Mouse (Mus musculus) hindbrain, embryonic 16.5 days (tissue): ENCODE data around the gene Map4k4. TPM values are rescaled to one million over a fixed set of nuclear protein-coding genes. Genes with fewer than 3 reads are reported as not detected.

Source experiments
- ATAC-seq: fragments of 200-750 bp; cut with Nextera tagmentation; 2 replicates; pipeline ENCODE4 v1.8.0; 2017; ENCODE audit warnings: moderate TSS enrichment, moderate library complexity
- H3K27ac ChIP-seq: fragments of 300-500 bp; sonication (generic); 2 replicates; pipeline ENCODE4 v1.5.1; 2014; ENCODE audit warnings: low read depth, mild to moderate bottlenecking, control low read depth, low read length, moderate library complexity
- H3K27me3 ChIP-seq: fragments of 300-500 bp; sonication (generic); replicated peaks from 2 replicates; pipeline ENCODE4 v1.6.1; 2014; ENCODE audit warnings: low read length; ENCODE audit not compliant: control insufficient read depth, insufficient read depth
- H3K36me3 ChIP-seq: fragments of 300-500 bp; sonication (generic); 2 replicates; pipeline ENCODE4 v1.6.1; 2014; ENCODE audit warnings: mild to moderate bottlenecking, low read length, moderate library complexity, mixed read lengths; ENCODE audit not compliant: control insufficient read depth, insufficient read depth
- H3K4me1 ChIP-seq: fragments of 300-500 bp; sonication (generic); 2 replicates; pipeline ENCODE4 v1.6.1; 2014; ENCODE audit warnings: low read depth, low read length; ENCODE audit not compliant: control insufficient read depth, insufficient read depth
- H3K4me2 ChIP-seq: fragments of 300-500 bp; sonication (generic); 2 replicates; pipeline ENCODE4 v1.6.1; 2014; ENCODE audit warnings: mild to moderate bottlenecking, low read length, control low read depth, moderate library complexity
- H3K4me3 ChIP-seq: fragments of 300-500 bp; sonication (generic); 2 replicates; pipeline ENCODE4 v1.5.1; 2014; ENCODE audit warnings: mild to moderate bottlenecking, low read length, control low read depth, moderate library complexity
- H3K9ac ChIP-seq: fragments of 300-500 bp; sonication (generic); 2 replicates; pipeline ENCODE4 v1.6.1; 2014; ENCODE audit warnings: low read depth, mild to moderate bottlenecking, control low read depth, low read length, moderate library complexity
- H3K9me3 ChIP-seq: fragments of 300-500 bp; sonication (generic); 2 replicates; pipeline ENCODE4 v1.6.1; 2014; ENCODE audit warnings: mild to moderate bottlenecking, low read length, moderate library complexity; ENCODE audit not compliant: control insufficient read depth
- WGBS: fragments of 180-500 bp; shearing (Covaris S2); extraction: QIAGEN DNeasy Blood & Tissue Kit; methylation state at CpG from one replicate; pipeline ENCODE4 v1.1.7; 2014; 5-methylcytosine and 5-hydroxymethylcytosine counted together
- polyA plus RNA-seq: library from polyadenylated mRNA; unstranded; fragments of >200 nt; fragmentation: Nextera tagmentation; extraction: Ambion mirVana; gene quantifications from 2 replicates; pipeline ENCODE4 v1.2.1, GENCODE M21; 2015

The Map4k4 gene
- polyA plus RNA-seq, 1 experiment from 2014 or later: 21.7 TPM

GRCm38 (mm10) chr1:39923395-39924337 lies 23.0 kb downstream of the Map4k4 start:
- Histone ChIP-seq H3K4me3 (no peak overlapping the region), H3K36me3 (no peaks in the 10 kb centered on the region), H3K4me2 (no peak overlapping the region), H3K9me3 (no peaks in the 10 kb centered on the region), H3K27me3 (no peaks in the 10 kb centered on the region), H3K9ac (no peak overlapping the region), H3K27ac (0 out of 2 replicates have a peak overlapping the region, but pooled peaks have one; percentile 39), H3K4me1 (peaks cover 29% of the 10 kb centered on the region)
- WGBS: 28% methylated on average over 15 of the region's 15 CpGs
- ATAC-seq: peak; percentile 16

GRCm38 (mm10) chr1:39931055-39931454 lies 30.3 kb downstream of the Map4k4 start:
- no peak overlapping the region for H3K27ac ChIP-seq
- no peaks in the 10 kb centered on the region for H3K27me3 ChIP-seq
- no peaks in the 10 kb centered on the region for H3K9me3 ChIP-seq
- peak; percentile 31; the same call in 1 of the 2 replicates for ATAC-seq
- no peaks in the 10 kb centered on the region for H3K36me3 ChIP-seq
- H3K4me3 ChIP-seq: no peak overlapping the region
- H3K4me1 ChIP-seq: peaks cover 76% of the 10 kb centered on the region
- 47% methylated on average over 7 of the region's 7 CpGs for WGBS
- H3K9ac ChIP-seq: no peak overlapping the region; the same call in 1 of the 2 replicates
- H3K4me2 ChIP-seq: no peak overlapping the region

DNA sequence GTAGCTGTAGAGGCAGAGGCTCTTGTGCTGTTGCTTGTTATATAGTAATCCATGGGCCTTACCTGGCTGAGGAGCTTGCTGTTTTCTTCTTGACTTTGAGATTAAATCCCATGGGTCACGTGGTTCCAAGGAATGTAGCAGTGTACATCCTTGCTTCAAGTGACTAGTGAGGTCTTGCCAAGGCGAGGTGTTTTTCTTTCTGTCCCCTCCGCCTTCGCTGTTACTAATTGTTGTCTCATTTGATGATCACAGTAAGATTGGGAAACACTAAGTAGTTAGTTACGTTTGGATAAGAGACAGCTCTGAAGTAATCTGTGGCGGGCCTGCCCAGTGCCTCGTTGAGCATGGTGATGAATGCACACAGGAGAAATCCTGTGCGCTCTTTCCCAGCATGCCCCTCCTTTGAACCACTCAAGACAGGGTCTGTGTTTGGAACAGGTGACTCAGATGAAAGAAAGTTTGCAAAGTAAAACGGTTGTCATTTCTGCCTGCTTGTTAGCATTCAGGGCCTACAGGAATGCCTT lies 31.6 kb downstream of the Map4k4 start:
- no peak overlapping the region for H3K4me3 ChIP-seq
- H3K27me3 ChIP-seq: no peaks in the 10 kb centered on the region
- no peak overlapping the region for H3K27ac ChIP-seq
- no peaks in the 10 kb centered on the region for H3K36me3 ChIP-seq
- no peaks in the 10 kb centered on the region for H3K9me3 ChIP-seq
- H3K4me1 ChIP-seq: peaks cover 84% of the 10 kb centered on the region
- H3K9ac ChIP-seq: no peak overlapping the region
- no peak overlapping the region for H3K4me2 ChIP-seq
- 53% methylated on average over 9 of the region's 9 CpGs for WGBS
- no peak for ATAC-seq

DNA sequence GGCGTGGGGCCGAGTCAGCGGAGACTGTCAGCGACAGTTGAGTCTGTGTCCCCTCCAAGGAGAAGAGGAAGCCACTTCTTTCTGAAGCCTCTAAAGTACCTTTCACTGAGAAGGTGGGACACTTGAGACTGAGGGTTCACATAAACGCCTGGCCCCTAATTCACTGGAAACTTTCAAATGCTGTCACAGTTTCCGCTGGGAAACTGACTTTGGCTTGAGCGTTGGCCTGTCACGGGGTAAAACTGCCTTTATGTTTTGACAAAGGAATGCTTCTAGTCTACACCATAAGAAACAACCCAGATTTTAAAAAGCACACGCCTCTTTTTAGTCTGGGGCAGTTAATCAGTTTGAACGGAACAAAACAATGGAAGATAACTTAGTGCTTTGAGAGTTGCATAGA lies 32.2 kb downstream of the Map4k4 start:
- ATAC-seq: no peak
- Histone ChIP-seq H3K27ac (peak overlapping the region; percentile 45), H3K4me2 (no peak overlapping the region), H3K36me3 (no peaks in the 10 kb centered on the region), H3K9ac (no peak overlapping the region), H3K4me1 (peaks cover 83% of the 10 kb centered on the region), H3K9me3 (no peaks in the 10 kb centered on the region), H3K27me3 (no peaks in the 10 kb centered on the region), H3K4me3 (no peak overlapping the region)
- 45% methylated on average over 10 of the region's 10 CpGs for WGBS

DNA sequence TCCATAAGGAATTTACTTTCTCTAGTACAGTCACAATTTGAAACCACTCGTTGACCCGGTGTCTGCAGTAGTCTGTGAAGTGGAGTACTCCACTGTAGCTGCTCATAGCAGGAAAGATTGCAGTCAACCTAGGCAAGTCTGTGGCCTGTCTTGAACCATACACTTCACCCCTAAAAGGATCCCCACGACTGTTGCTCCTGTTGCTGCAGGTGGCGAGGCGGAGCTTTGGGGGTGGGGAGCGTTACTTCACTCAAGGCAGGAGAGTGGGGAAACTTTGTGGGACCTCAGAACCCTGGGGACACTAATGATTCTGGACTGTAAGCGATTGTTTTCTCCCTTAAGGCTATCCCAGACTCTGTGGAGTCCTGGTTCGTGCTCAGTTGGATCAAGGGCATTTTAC lies 34.2 kb downstream of the Map4k4 start:
- ATAC-seq: no peak
- Histone ChIP-seq H3K9ac (0 out of 2 replicates have a peak overlapping the region, but pooled peaks have one; percentile 9), H3K27me3 (no peaks in the 10 kb centered on the region), H3K27ac (no peak overlapping the region), H3K36me3 (no peaks in the 10 kb centered on the region), H3K4me2 (no peak overlapping the region), H3K9me3 (no peaks in the 10 kb centered on the region), H3K4me3 (no peak overlapping the region), H3K4me1 (peaks cover 89% of the 10 kb centered on the region)
- 27% methylated on average over 8 of the region's 8 CpGs for WGBS

DNA sequence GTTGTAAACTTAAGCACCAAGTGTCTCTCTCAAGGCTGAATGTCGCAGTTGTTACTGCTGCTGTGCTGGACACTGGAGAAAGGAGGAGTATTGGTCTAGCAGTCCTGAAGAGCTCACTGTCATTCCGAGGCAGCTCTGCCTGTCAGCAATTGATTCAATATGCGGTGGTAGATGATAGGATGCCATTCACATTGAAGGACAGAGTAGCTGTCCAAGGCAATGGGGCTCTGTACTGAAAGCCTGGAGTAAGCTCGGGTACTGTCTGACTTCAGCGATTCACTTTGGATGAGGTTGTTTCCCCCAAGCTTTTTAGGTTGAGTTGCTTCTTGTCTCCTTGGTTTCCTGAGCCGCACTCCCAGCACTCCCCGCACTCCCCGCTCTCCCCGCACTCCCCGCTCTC lies 34.9 kb downstream of the Map4k4 start:
- 1% methylated on average over 10 of the region's 10 CpGs for WGBS
- no peaks in the 10 kb centered on the region for H3K27me3 ChIP-seq
- H3K36me3 ChIP-seq: no peaks in the 10 kb centered on the region
- no peak overlapping the region for H3K9ac ChIP-seq
- H3K4me1 ChIP-seq: peaks cover 84% of the 10 kb centered on the region
- ATAC-seq: no peak
- H3K4me3 ChIP-seq: peak overlapping the region; percentile 31
- H3K27ac ChIP-seq: no peak overlapping the region
- no peaks in the 10 kb centered on the region for H3K9me3 ChIP-seq
- H3K4me2 ChIP-seq: peak overlapping the region; percentile 56

GRCm38 (mm10) chr1:39936332-39936802 lies 35.7 kb downstream of the Map4k4 start:
- Histone ChIP-seq H3K4me3 (peak overlapping the region; percentile 31), H3K9ac (peak overlapping the region; percentile 32; the same call in 1 of the 2 replicates), H3K4me1 (peaks cover 84% of the 10 kb centered on the region), H3K9me3 (no peaks in the 10 kb centered on the region), H3K27ac (0 out of 2 replicates have a peak overlapping the region, but pooled peaks have one; percentile 36), H3K27me3 (no peaks in the 10 kb centered on the region), H3K36me3 (no peaks in the 10 kb centered on the region), H3K4me2 (peak overlapping the region; percentile 56)
- under 1% methylated on average over 13 of the region's 13 CpGs for WGBS
- peak; percentile 53 for ATAC-seq

DNA sequence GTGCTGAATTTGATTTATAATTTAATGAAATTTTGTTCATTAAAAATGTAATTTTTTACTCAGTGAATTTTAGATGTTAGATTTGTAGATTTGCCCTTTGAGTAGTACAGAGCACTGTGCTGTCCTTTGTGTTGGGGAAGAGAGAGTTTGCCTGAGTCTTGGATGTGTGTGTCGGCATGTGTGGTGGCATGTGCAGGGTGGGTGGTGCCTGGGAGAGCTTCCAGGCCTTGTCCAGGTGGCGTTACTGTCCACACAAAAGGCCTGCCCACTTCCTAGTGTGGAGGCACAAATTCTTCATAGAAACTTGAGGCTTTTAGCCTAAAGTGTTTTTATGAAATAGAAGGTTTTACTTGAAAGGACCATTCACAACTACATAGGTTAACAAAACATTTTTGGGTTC lies 36.2 kb downstream of the Map4k4 start:
- Histone ChIP-seq H3K27me3 (no peaks in the 10 kb centered on the region), H3K9me3 (no peaks in the 10 kb centered on the region), H3K36me3 (no peaks in the 10 kb centered on the region), H3K27ac (no peak overlapping the region), H3K9ac (no peak overlapping the region), H3K4me1 (peaks cover 84% of the 10 kb centered on the region), H3K4me2 (no peak overlapping the region), H3K4me3 (no peak overlapping the region)
- WGBS: 37% methylated on average over 2 of the region's 2 CpGs
- no peak for ATAC-seq

DNA sequence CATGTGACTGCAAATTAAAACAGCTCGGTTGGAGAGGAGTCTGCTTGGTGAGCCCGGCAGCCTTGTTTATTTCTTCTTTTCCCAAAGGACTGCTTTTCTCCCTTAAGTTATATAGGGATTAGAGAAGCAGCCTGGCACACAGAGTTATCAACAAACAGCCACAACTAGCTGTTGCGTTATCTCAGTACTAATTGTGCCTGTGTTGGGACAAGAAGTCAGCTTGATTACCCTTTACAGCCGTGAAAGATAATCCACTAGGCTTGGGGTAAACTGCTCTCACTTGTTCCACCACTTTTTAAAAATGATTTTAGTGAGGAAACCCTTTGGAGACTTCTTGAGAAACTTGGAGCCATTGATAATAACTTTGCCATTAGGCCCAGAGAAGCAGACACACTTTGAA lies 36.9 kb downstream of the Map4k4 start:
- Histone ChIP-seq H3K4me3 (no peak overlapping the region), H3K9me3 (no peaks in the 10 kb centered on the region), H3K36me3 (no peaks in the 10 kb centered on the region), H3K4me1 (peaks cover 84% of the 10 kb centered on the region), H3K27ac (no peak overlapping the region), H3K27me3 (no peaks in the 10 kb centered on the region), H3K4me2 (no peak overlapping the region), H3K9ac (no peak overlapping the region)
- ATAC-seq: no peak
- 50% methylated on average over 4 of the region's 4 CpGs for WGBS
